Mouse (Mus musculus) forelimb bud, embryonic 11.5 days (tissue): Measurements from ENCODE around the gene Rpl27a.

Experiments
- DNase-seq: peaks from one replicate; pipeline ENCODE4 v3.0.0-alpha.2; 2012; ENCODE audit warnings: low read depth, low spot score

Gene Rpl27a

DNA sequence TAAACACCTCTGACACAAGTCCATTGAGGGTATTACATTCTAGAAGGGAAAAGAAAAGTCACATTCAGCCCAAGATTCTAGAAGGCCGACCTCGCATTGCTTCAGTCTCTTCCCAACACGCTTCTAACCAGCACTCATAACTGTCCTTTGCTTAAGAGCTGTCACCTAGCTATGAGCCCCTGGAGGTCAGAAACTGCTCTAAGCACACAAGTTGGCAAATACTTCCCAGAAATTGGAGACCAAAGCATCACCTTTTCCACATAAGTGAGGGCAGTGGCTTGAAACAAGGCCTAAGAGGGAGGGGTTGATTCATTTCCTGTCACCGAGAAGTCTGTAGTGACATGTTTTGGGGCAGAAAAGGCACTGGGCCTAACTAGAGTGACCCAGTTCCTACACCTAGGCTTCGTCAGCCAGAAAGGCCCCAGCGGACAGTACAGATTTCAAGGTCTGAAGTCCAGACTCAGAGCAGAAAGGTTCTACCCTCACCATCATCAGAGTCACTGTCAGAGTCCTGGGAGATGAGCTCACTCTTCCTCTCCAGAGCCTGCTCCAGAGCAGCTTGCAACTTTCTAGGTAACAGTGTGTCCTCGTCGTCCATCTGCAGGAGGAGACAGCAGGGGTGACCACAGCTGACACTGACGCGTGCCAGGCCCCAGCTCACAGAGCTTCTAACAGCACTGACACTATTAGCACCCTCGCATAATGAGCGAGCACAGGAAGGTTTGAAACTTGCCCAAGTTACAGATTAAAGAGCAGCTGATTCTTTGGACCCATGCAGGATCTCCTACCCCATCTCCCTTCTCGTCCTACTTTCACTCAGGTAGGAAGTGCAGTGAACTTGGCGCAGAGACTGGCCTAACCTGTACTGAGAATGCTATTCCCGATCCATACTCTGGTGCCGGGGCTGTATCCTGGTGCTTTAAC is 7.1 kb downstream of the Rpl27a start:
- DNase-seq, result no peak

DNA sequence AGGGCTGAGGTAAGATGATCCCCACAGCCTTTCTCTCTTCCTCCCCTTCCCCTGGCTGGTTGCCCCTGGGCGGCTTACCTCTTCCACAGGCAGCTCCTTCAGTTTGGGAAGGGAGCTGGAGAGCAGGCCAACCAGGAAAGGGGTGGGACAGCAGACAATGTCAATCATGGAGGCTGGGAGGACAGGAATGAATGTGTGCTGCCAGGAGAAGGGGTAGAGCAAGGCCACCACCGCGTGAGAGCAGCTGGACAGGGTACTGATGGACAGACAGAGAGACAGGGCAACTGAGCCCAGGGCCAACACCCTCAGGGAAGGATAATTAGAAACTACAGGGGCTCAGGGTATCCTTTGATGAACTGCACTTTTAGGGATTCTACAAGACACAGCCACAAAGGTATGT is 8.6 kb downstream of the Rpl27a start:
- no peak for DNase-seq

DNA sequence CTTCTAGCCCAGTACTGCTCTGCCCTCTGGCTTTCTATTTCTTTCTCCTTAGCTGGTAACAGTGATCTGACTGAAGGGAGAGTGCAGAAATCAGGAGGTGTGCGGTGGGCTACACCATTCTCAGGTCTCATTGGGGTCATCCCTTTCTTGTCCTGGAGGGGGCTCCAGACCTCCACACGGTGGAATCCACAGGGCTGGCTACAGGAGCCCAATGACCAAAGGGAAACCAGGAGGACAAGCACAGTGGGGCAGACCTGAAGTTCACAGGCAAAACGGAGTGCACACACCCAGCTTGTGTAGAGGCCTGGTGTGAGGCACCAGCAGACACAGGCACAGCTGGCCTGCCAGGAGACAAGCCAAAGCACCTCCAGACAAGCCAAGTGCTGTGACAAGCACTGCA is 9.4 kb downstream of the Rpl27a start:
- no peak for DNase-seq

DNA sequence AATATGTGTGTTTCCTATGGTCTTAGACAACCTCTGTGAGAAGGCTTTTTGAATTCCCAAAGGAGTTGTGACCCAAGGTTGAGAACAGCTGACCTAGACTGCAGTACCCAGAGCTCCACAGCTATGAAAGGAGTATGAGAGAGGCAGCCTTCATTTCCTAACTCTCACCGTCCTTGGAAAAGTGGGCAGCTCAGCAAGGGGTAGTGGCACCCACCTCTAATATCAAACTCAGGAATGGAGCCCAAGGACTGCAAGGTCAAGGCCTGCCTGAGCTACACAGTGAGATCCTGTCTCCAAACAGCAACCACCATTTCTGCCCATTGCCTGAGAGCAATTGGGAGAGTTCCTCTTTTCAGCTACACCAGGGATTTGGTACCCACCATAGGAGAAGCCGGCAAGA is 10.8 kb downstream of the Rpl27a start:
- DNase-seq, result no peak

DNA sequence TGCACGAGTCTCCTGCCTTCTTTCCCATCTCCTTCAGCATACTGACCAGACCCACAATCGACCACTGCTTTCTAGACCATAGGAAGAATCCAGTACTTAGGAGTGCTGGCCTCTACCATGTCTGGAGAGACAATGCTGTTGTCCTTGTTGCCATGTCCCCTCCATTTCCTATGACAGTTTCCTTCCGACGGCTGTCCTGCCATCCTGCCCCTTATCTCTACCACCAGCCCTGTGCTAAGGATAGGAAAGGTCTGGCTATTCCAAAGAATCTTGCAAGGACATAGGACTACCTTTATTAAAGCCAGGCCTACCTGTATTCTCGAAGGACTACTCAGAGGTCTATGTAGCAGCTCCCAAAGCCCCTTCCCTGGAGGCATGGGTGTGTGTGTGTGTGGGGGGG is 12.6 kb downstream of the Rpl27a start:
- DNase-seq, result no peak

DNA sequence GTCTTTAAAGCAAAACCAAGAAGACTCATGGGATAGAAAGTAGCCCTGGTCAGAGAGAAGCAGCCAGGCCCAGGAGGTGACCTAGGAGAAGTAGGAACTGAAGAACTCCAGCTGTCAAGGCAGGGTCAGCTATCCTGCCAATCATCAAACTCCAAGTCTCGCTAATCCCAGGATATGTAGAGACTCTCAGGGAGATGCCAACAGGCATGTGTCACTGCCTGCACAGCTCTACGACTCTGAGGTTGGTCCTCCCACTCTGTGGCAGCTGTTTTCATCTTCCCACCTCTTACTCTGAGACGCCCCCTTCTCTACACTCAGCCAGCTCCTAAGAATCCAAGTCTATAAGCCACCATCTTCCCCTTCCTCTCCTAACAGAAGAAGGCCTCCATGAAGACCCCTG is 13.7 kb downstream of the Rpl27a start:
- DNase-seq, result no peak

DNA sequence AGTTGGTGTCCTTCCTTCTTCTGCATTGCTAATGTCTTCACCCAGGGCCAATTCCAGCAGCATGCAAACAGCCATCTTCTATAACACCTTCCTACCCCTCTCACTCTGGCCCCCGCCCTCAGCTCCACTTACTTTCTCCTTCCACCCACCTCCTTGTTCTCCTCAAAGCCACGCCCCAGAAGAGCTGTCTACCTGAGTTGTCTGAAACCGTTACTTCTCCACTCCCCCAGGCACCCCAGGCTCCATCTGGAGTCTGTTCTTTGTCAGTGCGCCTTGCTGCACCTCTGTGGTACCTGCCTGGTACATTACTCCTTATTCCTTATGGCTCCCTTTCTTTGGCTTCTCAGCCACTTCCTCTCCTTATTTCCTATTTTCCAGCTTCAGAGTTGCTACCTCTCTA is 14.2 kb downstream of the Rpl27a start:
- no peak for DNase-seq

DNA sequence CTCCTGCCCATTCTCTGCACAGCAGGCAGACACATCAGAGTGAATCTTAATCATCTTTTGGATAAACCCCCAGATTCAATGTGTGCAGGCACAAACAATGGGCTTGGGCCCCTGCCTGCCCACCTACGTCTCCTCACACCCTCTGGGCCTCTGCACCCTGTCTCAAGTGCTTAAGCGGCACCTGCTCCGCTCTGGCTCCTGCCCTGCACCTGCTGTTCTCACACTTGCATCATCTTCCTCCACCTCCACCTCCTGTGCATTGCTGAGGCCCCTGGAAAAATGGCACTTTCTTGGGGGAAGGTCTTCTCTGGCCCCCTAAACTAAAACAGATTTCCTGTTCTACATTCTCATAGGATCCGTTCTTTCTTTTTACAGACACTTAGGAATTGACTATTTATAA is 14.9 kb downstream of the Rpl27a start:
- no peak for DNase-seq

DNA sequence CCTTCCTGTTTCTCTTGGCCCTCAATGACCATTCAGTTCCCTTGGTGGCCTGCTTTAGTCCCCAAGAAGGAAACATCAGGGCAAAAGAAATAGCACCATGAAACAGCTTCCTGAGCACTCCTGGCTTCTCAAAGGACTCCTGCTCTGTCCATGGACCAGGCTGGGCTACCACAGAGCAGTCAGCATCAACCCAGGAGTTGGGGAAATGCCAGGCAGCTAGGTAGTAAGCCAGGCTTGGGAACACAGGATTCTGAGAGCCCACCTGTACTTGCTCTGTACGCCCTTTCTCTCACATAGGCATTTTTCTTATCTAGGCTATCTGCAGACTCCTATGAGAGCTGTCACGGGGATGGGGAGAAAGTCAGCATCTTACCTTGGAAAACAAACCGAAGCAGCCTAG is 16.0 kb downstream of the Rpl27a start:
- no peak for DNase-seq

DNA sequence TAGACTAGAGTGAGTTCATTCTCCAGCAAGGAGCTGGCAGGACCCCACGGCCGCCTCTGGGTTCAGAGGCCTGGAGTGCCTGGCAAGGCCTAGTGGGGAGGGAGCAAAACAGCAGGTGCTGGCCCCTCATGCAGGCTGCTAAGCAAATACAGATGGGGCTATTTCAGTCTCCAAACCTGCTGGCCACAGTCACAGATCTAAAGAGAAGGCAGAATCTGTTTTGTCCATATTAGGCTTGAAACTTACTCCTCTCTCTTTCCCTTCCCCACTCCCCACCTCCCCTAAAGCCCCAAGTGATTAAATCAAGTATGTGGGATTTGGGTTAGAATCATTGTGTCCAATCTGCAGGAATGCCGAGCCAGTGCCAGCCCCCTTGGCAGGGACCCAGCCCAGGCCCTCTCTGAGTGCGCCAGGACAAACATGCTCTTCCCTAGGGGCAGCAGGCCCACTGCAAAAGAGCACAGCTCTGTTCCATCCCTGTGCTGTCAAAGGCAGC is 17.6 kb downstream of the Rpl27a start:
- DNase-seq, result no peak

DNA sequence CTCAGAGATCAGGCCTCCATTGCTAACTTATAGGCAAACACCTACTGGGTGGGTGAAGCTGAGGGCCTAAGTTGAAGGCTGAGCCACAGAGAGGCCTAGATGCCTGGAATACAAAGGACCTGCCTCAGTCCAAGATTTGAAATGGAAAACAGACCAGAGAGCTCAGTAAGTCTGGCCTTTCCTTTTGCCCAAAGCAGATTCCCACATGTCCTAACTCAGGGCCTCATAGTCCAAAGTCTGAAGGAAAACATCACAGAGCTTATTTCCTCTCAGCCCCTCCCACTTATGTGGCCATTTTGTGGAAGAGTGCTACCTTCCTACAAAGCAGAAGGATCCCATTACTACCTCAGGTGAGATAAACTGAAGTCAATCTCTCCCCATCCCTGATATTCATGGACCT is 22.0 kb downstream of the Rpl27a start:
- DNase-seq, result no peak

DNA sequence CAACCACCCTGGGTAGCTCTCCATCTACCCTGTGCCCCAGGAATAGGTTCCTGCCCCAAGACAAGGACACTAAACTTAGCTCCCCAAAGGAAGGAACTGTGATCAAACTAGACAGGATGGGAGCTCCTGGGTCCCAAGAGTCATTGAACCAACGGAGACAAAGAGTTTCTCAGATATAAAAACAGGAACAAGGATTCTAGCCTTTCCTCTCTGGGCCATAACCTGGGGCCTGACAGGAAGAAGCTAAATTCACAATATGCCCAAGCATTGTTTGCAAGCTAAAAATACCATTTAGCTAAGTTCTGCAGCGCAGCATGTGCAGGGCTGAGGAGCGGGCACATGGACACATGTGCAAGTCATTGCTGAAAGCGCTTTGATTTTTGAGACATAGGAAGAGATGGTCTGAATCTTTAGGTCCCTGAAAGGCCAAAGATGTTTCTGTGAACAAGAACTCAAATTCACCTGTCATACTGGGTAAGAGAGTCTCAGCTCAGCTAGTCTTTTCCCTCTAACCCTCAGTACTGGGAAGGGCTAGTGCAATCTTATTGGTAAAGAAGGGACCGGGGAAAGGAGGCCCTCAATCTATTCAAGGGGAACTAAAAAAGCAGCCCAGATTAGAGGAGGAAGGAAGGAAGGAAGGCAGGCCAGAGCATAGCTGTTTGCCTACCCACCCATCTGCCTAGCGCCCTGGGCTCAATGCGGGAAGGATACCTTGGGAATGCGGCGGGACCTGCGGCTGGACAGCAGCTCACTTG is 22.8 kb downstream of the Rpl27a start:
- no peak for DNase-seq

DNA sequence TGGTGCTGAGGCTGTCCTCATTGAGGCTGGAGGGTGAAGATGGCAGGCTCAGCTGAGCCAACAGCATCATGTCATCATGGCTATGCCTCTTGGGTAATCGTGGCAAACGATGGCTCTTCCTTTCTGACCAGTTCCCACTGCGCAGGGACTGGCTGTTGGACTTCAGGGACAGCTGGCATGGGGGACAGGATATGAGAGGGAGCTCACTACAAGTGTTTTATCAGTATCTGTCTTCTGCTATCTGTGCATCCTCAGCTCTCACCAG is 23.3 kb downstream of the Rpl27a start:
- DNase-seq, result no peak

DNA sequence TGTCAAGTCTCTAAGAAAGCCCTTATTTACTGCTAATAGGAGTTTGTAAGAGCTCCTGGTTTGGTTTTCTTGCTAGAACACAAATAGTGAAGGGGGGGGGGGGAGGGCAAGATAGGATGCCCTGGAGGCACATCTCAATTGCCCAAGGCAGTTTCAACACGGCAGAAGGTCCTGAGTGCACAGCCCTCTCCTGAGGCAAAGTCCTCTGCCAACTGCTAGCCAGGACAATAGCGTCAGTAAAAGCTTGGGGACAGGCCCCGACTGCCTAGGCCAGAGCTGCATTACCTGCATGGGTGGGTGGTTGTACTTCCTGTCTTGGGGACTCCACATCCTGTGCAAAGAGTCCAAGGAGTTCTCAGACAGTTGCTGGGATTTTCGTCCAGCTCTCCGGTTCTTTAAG is 25.8 kb downstream of the Rpl27a start:
- DNase-seq, result no peak

DNA sequence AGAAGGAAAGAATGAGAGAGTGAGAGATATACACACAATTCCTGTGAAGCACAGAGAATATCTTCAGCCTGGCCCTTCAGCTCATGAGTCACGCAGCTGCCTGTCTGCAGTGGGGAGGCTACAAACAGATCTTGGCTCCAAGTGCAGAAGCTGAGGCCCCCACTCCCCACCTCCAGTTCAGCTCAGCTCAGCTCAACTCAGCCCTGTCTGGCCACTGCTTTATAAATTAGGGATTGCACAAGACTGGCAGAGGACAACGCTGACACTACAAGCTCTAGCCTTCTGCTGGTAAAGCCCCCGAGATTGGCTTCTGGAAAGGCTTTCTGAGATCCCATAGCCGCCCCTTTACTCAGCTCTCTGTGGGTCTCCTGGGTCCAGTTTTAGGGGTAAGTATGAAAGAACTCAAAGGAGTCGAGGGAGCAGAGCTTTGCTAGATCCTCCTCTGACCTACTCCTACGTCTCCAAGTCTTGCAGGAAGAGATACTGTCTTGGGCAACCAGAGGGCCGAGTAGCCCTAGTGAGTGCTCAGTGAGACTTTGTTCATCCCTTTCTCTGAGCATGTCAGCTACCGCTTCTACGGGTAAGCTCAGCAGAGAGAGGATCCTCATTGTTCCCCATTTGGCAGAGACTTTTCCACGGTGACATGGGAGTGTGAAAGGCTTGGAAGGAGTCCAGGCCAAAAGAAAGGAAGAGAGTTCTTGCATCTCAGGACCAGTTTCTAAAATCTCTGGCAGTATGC is 26.5 kb downstream of the Rpl27a start:
- no peak for DNase-seq

DNA sequence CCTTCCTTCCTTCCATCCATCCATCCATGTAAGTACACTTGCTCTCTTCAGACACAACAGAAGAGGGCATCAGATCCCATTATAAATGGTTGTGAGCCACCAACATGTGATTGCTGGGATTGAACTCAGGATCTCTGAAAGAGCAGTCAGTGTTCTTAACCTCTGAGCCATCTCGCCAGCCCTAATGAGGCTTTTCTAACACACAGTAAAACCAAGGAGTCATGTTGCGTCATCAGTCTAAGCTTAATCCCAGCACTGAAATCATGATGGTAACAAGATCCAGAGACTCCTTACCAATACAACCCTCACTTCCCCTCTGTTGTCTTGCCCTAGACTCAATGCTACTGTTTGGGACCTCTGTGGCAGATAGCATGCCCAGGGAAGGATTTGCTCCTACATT is 27.2 kb downstream of the Rpl27a start:
- DNase-seq, result no peak

DNA sequence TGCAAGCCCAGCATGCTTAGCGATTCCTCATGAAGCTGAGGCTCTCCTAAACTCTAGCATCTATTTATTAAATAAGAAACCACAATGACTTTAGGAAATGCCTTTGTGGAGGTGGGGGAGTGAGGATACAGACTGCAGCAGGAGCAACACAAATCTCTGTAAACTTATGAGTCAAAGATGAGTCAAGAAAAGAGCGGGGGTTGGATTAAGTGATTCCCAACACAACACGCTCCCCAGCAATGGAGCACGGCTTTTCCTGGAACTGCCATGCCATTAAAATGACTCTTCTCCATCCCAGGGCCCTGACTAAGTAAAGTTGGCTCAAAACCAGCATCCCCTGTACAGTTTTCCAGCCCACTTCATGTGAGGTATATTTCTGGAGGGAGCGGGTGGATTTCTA is 27.8 kb downstream of the Rpl27a start:
- DNase-seq, result no peak

DNA sequence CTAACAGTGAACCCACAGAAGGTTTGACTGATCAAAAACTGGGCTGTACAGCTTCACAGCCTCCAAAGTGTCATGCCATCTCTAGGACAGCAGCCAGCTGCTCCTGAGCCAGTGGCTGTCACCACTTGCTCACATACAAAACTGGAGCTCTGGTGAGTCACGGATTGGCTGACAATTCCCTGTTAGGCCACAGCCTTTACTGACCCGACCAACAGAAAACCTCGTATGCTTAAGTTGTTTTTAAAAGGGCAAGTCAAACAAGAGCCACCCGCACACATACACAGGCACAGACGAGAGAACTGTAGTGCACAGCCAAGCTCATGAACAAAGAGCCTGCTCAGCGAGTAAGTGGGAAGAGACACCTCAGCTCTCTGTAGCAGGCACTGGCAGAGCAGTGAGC is 40.6 kb downstream of the Rpl27a start:
- DNase-seq, result no peak

DNA sequence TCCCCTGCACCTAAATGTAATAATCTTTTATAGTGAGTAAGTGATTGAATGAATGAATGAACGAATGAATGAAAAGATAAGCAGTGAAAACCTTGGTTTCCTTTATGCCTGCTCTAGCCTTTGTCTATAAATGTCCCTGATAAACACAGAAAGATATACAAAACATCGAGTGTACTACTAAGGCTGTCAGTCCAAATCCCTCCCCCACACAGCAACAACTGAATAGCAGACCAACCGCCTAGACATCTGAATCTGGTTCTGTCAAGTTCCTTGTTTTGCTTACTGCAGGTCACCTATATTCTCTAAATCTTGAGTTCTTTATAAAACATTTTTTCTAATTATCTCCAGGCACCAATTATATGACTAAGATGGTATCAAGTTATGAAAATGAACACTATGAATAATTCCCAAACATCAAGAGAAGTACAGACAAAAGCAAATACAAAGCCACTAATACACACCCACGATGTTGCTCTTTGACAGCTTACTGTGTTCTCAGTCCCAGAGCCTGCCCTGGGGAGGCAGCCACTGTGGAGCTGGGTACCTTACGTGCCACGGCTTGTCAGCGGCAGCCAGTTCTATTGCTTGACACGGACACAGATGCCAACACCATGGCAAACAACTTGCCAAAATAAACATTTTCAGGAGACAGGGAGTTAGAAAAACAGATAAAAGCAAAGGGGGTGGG is 42.7 kb downstream of the Rpl27a start:
- no peak for DNase-seq

DNA sequence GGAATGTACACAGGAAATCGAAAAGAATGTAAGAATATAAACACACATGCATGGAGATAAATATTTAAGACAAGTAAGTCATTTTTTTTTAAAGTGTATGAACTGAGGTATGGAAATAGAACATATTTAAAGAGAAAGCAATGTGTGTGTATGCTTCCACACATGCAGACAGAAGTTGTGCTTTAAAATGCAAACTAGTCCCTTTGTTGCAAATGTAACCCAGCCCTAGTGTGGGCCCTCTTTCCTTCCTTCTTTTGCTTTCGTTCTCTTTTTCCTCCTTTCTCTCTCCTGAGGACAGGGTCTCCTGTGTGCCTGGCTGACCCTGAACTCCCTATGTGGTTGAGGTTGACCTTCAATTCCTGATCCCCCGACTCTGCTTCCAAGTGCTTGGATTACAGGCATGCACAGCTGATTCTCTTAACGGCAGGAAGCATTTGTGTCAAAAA is 43.2 kb downstream of the Rpl27a start:
- DNase-seq, result no peak

DNA sequence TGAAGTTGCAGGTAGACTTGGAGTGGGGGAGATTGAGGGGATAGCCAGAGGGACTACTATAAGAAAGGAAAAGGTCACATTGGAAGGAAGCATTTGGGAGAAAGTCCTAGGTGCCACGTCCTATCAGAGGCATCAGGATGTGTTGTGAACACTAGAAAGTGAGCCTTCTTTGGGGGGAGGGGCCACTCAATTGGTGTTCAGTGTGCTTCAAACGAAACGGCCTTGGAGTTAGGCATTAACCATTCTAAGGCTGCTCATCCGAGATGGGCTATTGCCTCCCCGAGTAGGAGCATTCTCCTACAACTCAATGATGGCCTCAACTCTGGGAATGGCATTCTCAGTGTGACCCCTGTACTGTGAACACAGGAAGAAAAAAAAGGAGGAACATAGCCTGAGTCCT is 43.7 kb downstream of the Rpl27a start:
- DNase-seq, result no peak
